Mouse (Mus musculus) embryonic facial prominence, embryonic 14.5 days (tissue): Measurements from ENCODE around the gene Ulk1. TPM values are rescaled to one million over a fixed set of nuclear protein-coding genes. Genes with fewer than 3 reads are reported as not detected.

Source experiments
- ATAC-seq: fragments of 200-750 bp; cut with Nextera tagmentation; 2 replicates; pipeline ENCODE4 v1.8.0; 2017; ENCODE audit warnings: low read depth, moderate number of reproducible peaks, moderate TSS enrichment
- DNase-seq: peaks from one replicate; pipeline ENCODE4 v3.0.0-alpha.2; 2015; ENCODE audit warnings: low spot score
- H3K27ac ChIP-seq: fragments of 300-500 bp; sonication (generic); replicated peaks from 2 replicates; pipeline ENCODE4 v1.5.1; 2014; ENCODE audit warnings: low read depth, mild to moderate bottlenecking, low read length, moderate library complexity
- H3K27me3 ChIP-seq: fragments of 300-500 bp; sonication (generic); replicated peaks from 2 replicates; pipeline ENCODE4 v1.6.1; 2014; ENCODE audit warnings: low read length; ENCODE audit not compliant: control insufficient read depth, insufficient read depth
- H3K36me3 ChIP-seq: fragments of 300-500 bp; sonication (generic); 2 replicates; pipeline ENCODE4 v1.6.1; 2014; ENCODE audit warnings: low read length, mixed read lengths; ENCODE audit not compliant: control insufficient read depth, insufficient read depth
- H3K4me1 ChIP-seq: fragments of 300-500 bp; sonication (generic); 2 replicates; pipeline ENCODE4 v1.6.1; 2014; ENCODE audit warnings: antibody characterized with exemption, low read length; ENCODE audit not compliant: control insufficient read depth, insufficient read depth
- H3K4me2 ChIP-seq: fragments of 300-500 bp; sonication (generic); 2 replicates; pipeline ENCODE4 v1.6.1; 2014; ENCODE audit warnings: low read depth, mild to moderate bottlenecking, low read length, moderate library complexity, mixed read lengths
- H3K4me3 ChIP-seq: fragments of 300-500 bp; sonication (generic); 2 replicates; pipeline ENCODE4 v1.5.1; 2014; ENCODE audit warnings: low read depth, mild to moderate bottlenecking, low read length
- H3K9ac ChIP-seq: fragments of 300-500 bp; sonication (generic); 2 replicates; pipeline ENCODE4 v1.6.1; 2014; ENCODE audit warnings: low read depth, mild to moderate bottlenecking, low read length, moderate library complexity, mixed read lengths
- H3K9me3 ChIP-seq: fragments of 300-500 bp; sonication (generic); 2 replicates; pipeline ENCODE4 v1.6.1; 2016; ENCODE audit warnings: low read length; ENCODE audit not compliant: control insufficient read depth
- WGBS: fragments of 180-500 bp; shearing (Covaris S2); extraction: QIAGEN DNeasy Blood & Tissue Kit; methylation state at CpG from one replicate; pipeline ENCODE4 v1.1.7; 2014; 5-methylcytosine and 5-hydroxymethylcytosine counted together
- polyA plus RNA-seq: library from polyadenylated mRNA; unstranded; fragments of >200 nt; fragmentation: Nextera tagmentation; extraction: Ambion mirVana; gene quantifications from 2 replicates; pipeline ENCODE4 v1.2.1, GENCODE M21; 2014

Gene Ulk1
- polyA plus RNA-seq, 1 experiment from 2014 or later, result 25.9 TPM

DNA sequence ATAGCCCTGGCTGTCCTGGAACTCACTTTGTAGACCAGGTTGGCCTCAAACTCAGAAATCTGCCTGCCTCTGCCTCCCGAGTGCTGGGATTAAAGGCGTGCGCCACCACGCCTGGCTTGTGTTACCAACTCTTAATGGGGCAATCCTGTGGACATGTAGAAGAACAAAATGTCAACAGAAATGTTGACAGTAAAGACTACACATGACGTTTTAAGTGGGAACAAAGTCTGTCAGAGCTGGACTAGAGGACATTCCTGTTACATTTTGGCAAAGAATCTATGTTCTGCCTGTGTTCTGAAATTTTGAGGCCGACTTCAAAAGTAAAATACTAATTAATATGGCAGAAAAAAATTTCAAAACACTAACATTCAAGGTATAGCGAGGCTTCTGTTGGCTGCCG is 46.0 kb downstream of the Ulk1 start:
- no peak for ATAC-seq
- no peak overlapping the region for H3K27ac ChIP-seq
- 94% methylated on average over 8 of the region's 8 CpGs for WGBS

DNA sequence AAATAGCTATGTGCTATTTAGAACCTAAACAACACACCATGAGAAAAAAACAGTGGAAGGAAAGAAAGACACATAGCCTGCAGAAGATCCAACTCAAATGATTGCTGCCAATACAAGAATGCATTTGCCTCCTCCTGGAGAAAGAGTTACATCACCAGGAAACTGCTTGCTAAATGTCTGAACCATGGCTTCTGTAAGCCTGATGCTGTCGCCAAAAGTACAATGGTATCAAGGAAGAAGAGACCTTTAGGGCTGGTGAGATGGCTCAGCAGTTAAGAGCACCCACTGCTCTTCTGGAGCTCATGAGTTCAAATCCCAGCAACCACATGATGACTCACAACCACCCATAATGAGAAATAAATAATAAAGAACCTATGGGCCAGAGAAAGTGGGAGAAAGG is 64.9 kb downstream of the Ulk1 start:
- Histone ChIP-seq H3K4me2 (no peak overlapping the region), H3K9me3 (no peaks in the 10 kb centered on the region), H3K27ac (no peak overlapping the region), H3K4me1 (no peaks in the 10 kb centered on the region), H3K27me3 (no peaks in the 10 kb centered on the region), H3K4me3 (no peak overlapping the region), H3K9ac (no peak overlapping the region), H3K36me3 (peaks cover 27% of the 10 kb centered on the region)
- 94% methylated on average over 1 of the region's 1 CpGs for WGBS
- ATAC-seq (no peak), DNase-seq (no peak)

More for the DNA sequence above, 46.0 kb downstream of the Ulk1 start:
- Histone ChIP-seq H3K36me3 (peaks cover 8% of the 10 kb centered on the region; the same call in 1 of the 2 replicates), H3K27me3 (no peaks in the 10 kb centered on the region), H3K4me1 (peaks cover 5% of the 10 kb centered on the region; the same call in 1 of the 2 replicates), H3K4me2 (no peak overlapping the region), H3K4me3 (no peak overlapping the region), H3K9ac (no peak overlapping the region), H3K9me3 (no peaks in the 10 kb centered on the region)
- DNase-seq, result no peak

DNA sequence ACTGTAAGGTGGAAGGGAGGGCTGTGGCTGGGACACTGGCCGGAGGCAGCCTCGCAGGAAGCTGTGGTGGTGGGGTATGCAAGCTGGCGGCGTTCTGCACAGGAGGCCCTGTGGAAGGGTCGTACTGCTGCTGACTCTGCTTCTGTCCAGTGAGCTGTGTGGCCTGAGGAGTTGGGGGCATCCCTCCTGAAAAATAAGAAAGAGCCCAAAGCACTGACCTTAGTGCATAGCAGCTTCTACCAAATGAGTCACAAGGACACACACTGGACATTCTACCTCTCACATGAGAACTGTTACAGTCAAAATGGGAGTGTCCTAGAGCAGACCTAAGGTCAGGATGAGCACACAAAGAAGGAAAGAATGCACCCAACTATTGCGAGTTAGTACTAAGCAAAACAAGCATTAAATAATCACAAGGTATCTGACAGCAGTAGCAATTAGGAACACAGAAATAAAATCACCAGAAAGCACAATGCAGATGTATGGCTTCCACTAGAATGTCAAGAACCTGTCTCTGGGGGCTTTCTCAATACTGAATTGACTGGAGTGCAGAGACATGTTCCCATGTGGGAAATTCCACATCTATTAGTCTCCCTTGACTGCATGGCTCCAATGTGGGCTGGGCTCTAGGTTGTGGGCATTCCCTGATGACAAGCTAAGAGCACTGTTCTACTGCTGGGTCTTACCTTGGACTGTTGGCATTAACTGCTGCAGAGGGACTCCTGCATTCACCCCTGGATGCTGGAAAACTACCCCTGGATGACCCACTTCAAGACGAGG is 70.2 kb downstream of the Ulk1 start:
- Histone ChIP-seq H3K4me2 (no peak overlapping the region), H3K27me3 (no peaks in the 10 kb centered on the region), H3K9me3 (no peaks in the 10 kb centered on the region), H3K27ac (no peak overlapping the region), H3K9ac (no peak overlapping the region), H3K4me1 (no peaks in the 10 kb centered on the region), H3K36me3 (peaks cover 63% of the 10 kb centered on the region), H3K4me3 (no peak overlapping the region)
- DNase-seq, result no peak
- no peak for ATAC-seq
- WGBS, result 91% methylated on average over 7 of the region's 7 CpGs

DNA sequence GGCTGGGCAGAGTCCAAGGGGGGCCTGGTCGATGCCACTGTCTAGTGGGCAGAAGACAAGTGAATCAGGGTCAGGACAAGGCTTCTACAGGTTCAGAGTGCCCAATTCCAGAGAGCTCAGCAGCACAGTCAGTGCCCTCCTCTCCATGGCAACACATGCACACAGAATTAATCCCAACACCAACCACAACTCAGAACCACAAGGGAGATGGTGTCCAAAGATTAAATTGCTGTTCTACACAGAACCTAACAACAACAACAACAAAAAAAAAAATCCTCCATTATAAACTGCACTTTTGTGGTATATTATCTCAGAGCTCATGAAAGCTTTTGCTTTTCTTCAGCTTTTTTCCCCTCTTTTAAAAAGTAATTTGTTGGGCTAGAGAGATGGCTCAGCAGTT is 74.3 kb downstream of the Ulk1 start:
- peaks cover 89% of the 10 kb centered on the region for H3K36me3 ChIP-seq
- no peaks in the 10 kb centered on the region for H3K27me3 ChIP-seq
- no peaks in the 10 kb centered on the region for H3K9me3 ChIP-seq
- H3K4me1 ChIP-seq, result no peaks in the 10 kb centered on the region
- ATAC-seq (no peak), DNase-seq (no peak)
- no peak overlapping the region for H3K9ac ChIP-seq
- H3K4me3 ChIP-seq, result no peak overlapping the region
- H3K27ac ChIP-seq, result no peak overlapping the region
- WGBS, result 85% methylated on average over 1 of the region's 1 CpGs
- H3K4me2 ChIP-seq, result no peak overlapping the region

Other genes starting within 250 kb of the Ulk1 start
- gene Noc4l, start 156.7 kb downstream of the Ulk1 start, polyA plus RNA-seq, result 36.6 and 38.9 TPM in 2 replicates
- gene Ddx51, start 156.6 kb downstream of the Ulk1 start, polyA plus RNA-seq, result 24.2 and 28.2 TPM in 2 replicates
- gene Ep400, start 39.4 kb downstream of the Ulk1 start, polyA plus RNA-seq, result 35.6 and 36.0 TPM in 2 replicates
- 20.8 and 23.1 TPM in 2 replicates for gene Pus1, start 29.4 kb downstream of the Ulk1 start, polyA plus RNA-seq
- gene Hscb, start 29.7 kb upstream of the Ulk1 start, polyA plus RNA-seq, result 19.6 TPM in 2 replicates
- gene Chek2, start 29.9 kb upstream of the Ulk1 start, polyA plus RNA-seq, result 14.1 and 14.6 TPM in 2 replicates
- gene Ttc28, start 69.7 kb upstream of the Ulk1 start, polyA plus RNA-seq, result 17.4 and 19.0 TPM in 2 replicates